8 mouse cellular contexts compared by ENCODE assay signal in genomic region chr7:30314721-30315155, GRCm38 (mm10). TPM values are rescaled to one million over a fixed set of nuclear protein-coding genes. Genes with fewer than 3 reads are reported as not detected.
A peak's percentile ranks its signal among the peaks of the same experiment; 100 is the strongest.
DNase-seq lines count a peak whose midpoint lies in the region; ATAC-seq and TF ChIP-seq lines count a peak whose summit lies in the region.

Gene Syne4, plus strand, starts transcription at chr7:30314807.

- H3K4me1 ChIP-seq in cortical plate, adult 2 months (ENCODE audit: control insufficient read depth, insufficient read depth, low read length), result no peaks in the 10 kb centered on the region
- peaks cover 10% of the 10 kb centered on the region; the same call in 1 of the 2 replicates for H3K4me1 ChIP-seq in intestine, embryonic 15.5 days (replicated peaks)
- peaks cover 16% of the 10 kb centered on the region for H3K4me1 ChIP-seq in midbrain, embryonic 12.5 days

- intact Hi-C loops in gastrocnemius, adult 2 months (cut with DNase I), result no loop called here

- no peaks in the 10 kb centered on the region for H3K27me3 ChIP-seq in intestine, embryonic 15.5 days (replicated peaks)
- no peaks in the 10 kb centered on the region for H3K27me3 ChIP-seq in midbrain, embryonic 12.5 days

- peak; percentile 81 for ATAC-seq in intestine, embryonic 15.5 days
- no peak for ATAC-seq in midbrain, embryonic 12.5 days (ENCODE audit: low FRiP score, low read depth)

- peak within 1 kb of the TSS; percentile 50 for H3K9ac ChIP-seq in intestine, embryonic 15.5 days
- no peak within 1 kb of the TSS for H3K9ac ChIP-seq in midbrain, embryonic 12.5 days (replicated peaks)

- H3K9me3 ChIP-seq in intestine, embryonic 15.5 days, result no peaks in the 10 kb centered on the region
- H3K9me3 ChIP-seq in midbrain, embryonic 12.5 days, result no peaks in the 10 kb centered on the region

- H3K4me3 ChIP-seq in cortical plate, adult 2 months (ENCODE audit: insufficient read depth, low read length), result no peak within 1 kb of the TSS
- peak within 1 kb of the TSS; percentile 47 for H3K4me3 ChIP-seq in intestine, embryonic 15.5 days (replicated peaks)
- H3K4me3 ChIP-seq in midbrain, embryonic 12.5 days, result 0 out of 2 replicates have a peak within 1 kb of the TSS, but pooled peaks have one; percentile 9
- H3K4me3 ChIP-seq in gastrocnemius, adult 2 months, result no peak within 1 kb of the TSS

- H3K27ac ChIP-seq in cortical plate, adult 2 months (ENCODE audit: insufficient read depth, low read length), result no peak within 1 kb of the TSS
- peak within 1 kb of the TSS; percentile 44; the same call in 1 of the 2 replicates for H3K27ac ChIP-seq in intestine, embryonic 15.5 days
- H3K27ac ChIP-seq in midbrain, embryonic 12.5 days (replicated peaks), result no peak within 1 kb of the TSS
- no peak within 1 kb of the TSS for H3K27ac ChIP-seq in gastrocnemius, adult 2 months

- 2% methylated on average over 9 of the region's 9 CpGs for WGBS in intestine, embryonic 15.5 days
- WGBS in midbrain, embryonic 12.5 days, result 2% methylated on average over 9 of the region's 9 CpGs

- TF ChIP-seq CTCF in cortical plate, adult 2 months (IDR thresholded peaks at IDR 0.05; ENCODE audit: extremely low read depth, insufficient read depth, low read length), result no peak
- no peak for TF ChIP-seq CTCF in gastrocnemius, adult 2 months (IDR thresholded peaks at IDR 0.05)

- no peaks in the 10 kb centered on the region for H3K36me3 ChIP-seq in intestine, embryonic 15.5 days
- peaks cover 14% of the 10 kb centered on the region for H3K36me3 ChIP-seq in midbrain, embryonic 12.5 days

- no peak for TF ChIP-seq POLR2A in cortical plate, adult 2 months (IDR thresholded peaks at IDR 0.05; ENCODE audit: extremely low read depth, insufficient read depth, low read length)

- H3K4me2 ChIP-seq in intestine, embryonic 15.5 days (replicated peaks), result peak within 1 kb of the TSS; percentile 61
- peak within 1 kb of the TSS; percentile 14 for H3K4me2 ChIP-seq in midbrain, embryonic 12.5 days (replicated peaks)

- no peak for DNase-seq in layer of hippocampus, postnatal 36 days
- no peak for DNase-seq in layer of hippocampus, adult 9-11 months
- DNase-seq in urinary bladder, postnatal 36 days (ENCODE audit: low spot score in 2 of 2), result no peak
- DNase-seq in ovary, adult 18-20 months (ENCODE audit: low spot score), result no peak
- no peak for DNase-seq in gastrocnemius, adult 2 months

RNA-seq across cellular contexts. Expression of gene Syne4, which starts in this region (rescaled TPM):
- total RNA-seq in layer of hippocampus, postnatal 36 days (2021), result 10 to 100 TPM; 10.5 to 12.7 TPM
- polyA plus RNA-seq in cortical plate, adult 2 months (2012; rRNA removed), result 23.6 and 24.7 TPM in 2 replicates
- 47.7 and 65.3 TPM in 2 replicates for polyA plus RNA-seq in intestine, embryonic 15.5 days (2015; fragmentation: Nextera tagmentation; extraction: Ambion mirVana)
- polyA plus RNA-seq in midbrain, embryonic 12.5 days (2016; fragmentation: Nextera tagmentation; extraction: Ambion mirVana), result 17.5 and 19.0 TPM in 2 replicates
- total RNA-seq in gastrocnemius, adult 2 months (2021), result 1 to 10 TPM; 1.8 to 2.1 TPM

Comparison
In these comparisons a context has a peak if more than half of its experiments do, and no peak if none do; other contexts are left out.
1. H3K4me3 ChIP-seq: peak in intestine, embryonic 15.5 days (single experiment) and midbrain, embryonic 12.5 days (single experiment); none in cortical plate, adult 2 months (single experiment) and gastrocnemius, adult 2 months (single experiment).